Mouse (Mus musculus): ENCODE data around the gene Isy1.
"Not testable (repeated sequence)": the region's sequence is repeated elsewhere in the genome, so short reads cannot be mapped to it uniquely, and the experiment has no call there.

Gene Isy1

GRCm38 (mm10) chr6:87776663-87777062 is 61.9 kb downstream of the Isy1 start:
- DNase-seq (ENCODE audit: low spot score) = no peak

GRCm38 (mm10) chr6:87775588-87776245 is 62.9 kb downstream of the Isy1 start:
- no peak for DNase-seq (ENCODE audit: low spot score)

- DNase-seq (ENCODE audit: low spot score) = no peak
Measured at GRCm38 (mm10) chr6:87774909-87775308, 63.7 kb downstream of the Isy1 start.

GRCm38 (mm10) chr6:87774466-87774865 is 64.1 kb downstream of the Isy1 start:
- no peak for DNase-seq (ENCODE audit: low spot score)

- no peak for DNase-seq (ENCODE audit: low spot score)
Measured at GRCm38 (mm10) chr6:87770626-87771025, 68.0 kb downstream of the Isy1 start.

- DNase-seq (ENCODE audit: low spot score) = not testable (repeated sequence)
Measured at GRCm38 (mm10) chr6:87764296-87764695, 74.3 kb downstream of the Isy1 start.

Measured in T-cell, adult 2 months (primary cell).